Mouse (Mus musculus): ENCODE measurements around the gene Lipc.

GRCm38 (mm10) chr9:70854950-70855349 lies 97.1 kb downstream of the Lipc start:
- no peak for TF ChIP-seq GATA1 (IDR thresholded peaks at IDR 0.05; ENCODE audit: borderline replicate concordance, low read length)
- no peak for TF ChIP-seq FLI1 (IDR thresholded peaks at IDR 0.05; ENCODE audit: low read length)

Measured in megakaryocyte, embryonic 14.5 days (primary cell).